Mouse (Mus musculus): ENCODE data around the gene Cyp4f13.

GRCm38 (mm10) chr17:32917131-32917530 is 30.1 kb downstream of the Cyp4f13 start, which contains the start of gene Cyp4f14:
- TF ChIP-seq POLR2A (IDR thresholded peaks at IDR 0.05; ENCODE audit: control insufficient read depth, low read depth, low read length) (no peak), CTCF (IDR thresholded peaks at IDR 0.05; ENCODE audit: control insufficient read depth, insufficient read depth, insufficient replicate concordance, low read depth, low read length) (no peak)
